12 mouse cellular contexts compared by ENCODE assay signal in genomic region chr11:86895567-86895966, GRCm38 (mm10).
DNase-seq lines count a peak whose midpoint lies in the region; ATAC-seq and TF ChIP-seq lines count a peak whose summit lies in the region.
"Had no signal": no experiment of that assay in that cellular context is flagged by ENCODE, and none has a peak within 500 bp of the region (broad histone marks: within the 10 kb centered on the region; RNA-seq: fewer than 3 reads in every experiment).

No protein-coding gene starts in this region.

- 0 out of 2 replicates have a peak, but pooled peaks have one; percentile 8 for TF ChIP-seq CTCF in midbrain, postnatal 0 days (IDR thresholded peaks at IDR 0.05)

- no peaks in the 10 kb centered on the region for H3K36me3 ChIP-seq in heart, embryonic 14.5 days (ENCODE audit: control insufficient read depth, insufficient read depth, low read length)
- no peaks in the 10 kb centered on the region for H3K36me3 ChIP-seq in midbrain, postnatal 0 days (ENCODE audit: insufficient read depth, low read length)
- no peaks in the 10 kb centered on the region for H3K36me3 ChIP-seq in midbrain, embryonic 11.5 days (ENCODE audit: control insufficient read depth, insufficient read depth, low read length)
- no peaks in the 10 kb centered on the region for H3K36me3 ChIP-seq in embryonic facial prominence, embryonic 13.5 days
- H3K36me3 ChIP-seq: forebrain, embryonic 15.5 days; midbrain, embryonic 12.5 days had no signal

- H3K9ac ChIP-seq in heart, embryonic 14.5 days (ENCODE audit: low read length): peak overlapping the region; percentile 61
- H3K9ac ChIP-seq in midbrain, postnatal 0 days (replicated peaks; ENCODE audit: low read length, poor library complexity, severe bottlenecking): no peak overlapping the region
- no peak overlapping the region for H3K9ac ChIP-seq in midbrain, embryonic 11.5 days (ENCODE audit: low read length)
- H3K9ac ChIP-seq in embryonic facial prominence, embryonic 13.5 days: no peak overlapping the region
- H3K9ac ChIP-seq: forebrain, embryonic 15.5 days; midbrain, embryonic 12.5 days had no signal

- 4% methylated on average over 3 of the region's 3 CpGs for WGBS in heart, embryonic 14.5 days
- WGBS in midbrain, postnatal 0 days: 51% methylated on average over 3 of the region's 3 CpGs
- WGBS in midbrain, embryonic 11.5 days: 62% methylated on average over 3 of the region's 3 CpGs
- 21% methylated on average over 3 of the region's 3 CpGs for WGBS in embryonic facial prominence, embryonic 13.5 days

- no peaks in the 10 kb centered on the region for H3K9me3 ChIP-seq in heart, embryonic 14.5 days (ENCODE audit: control insufficient read depth, low read length)
- no peaks in the 10 kb centered on the region for H3K9me3 ChIP-seq in midbrain, postnatal 0 days (ENCODE audit: low read length)
- H3K9me3 ChIP-seq in midbrain, embryonic 11.5 days (ENCODE audit: control insufficient read depth, low read length): no peaks in the 10 kb centered on the region
- H3K9me3 ChIP-seq in embryonic facial prominence, embryonic 13.5 days: no peaks in the 10 kb centered on the region
- H3K9me3 ChIP-seq: forebrain, embryonic 15.5 days; midbrain, embryonic 12.5 days had no signal

- no peak for DNase-seq in heart, adult 8-10 months (ENCODE audit: low spot score)
- DNase-seq in midbrain, postnatal 0 days (ENCODE audit: low spot score): no peak
- no peak for DNase-seq in midbrain, embryonic 11.5 days (ENCODE audit: low spot score, missing footprints)
- no peak for DNase-seq in right cerebral cortex, adult 2 months (ENCODE audit: low spot score in 2 of 2)
- DNase-seq: cerebellum, adult 11 months; gastrocnemius, postnatal 25 days; thymus, postnatal 14 days had no signal

- peaks cover 45 to 66% of the 10 kb centered on the region in 2 experiments for H3K4me1 ChIP-seq in heart, embryonic 14.5 days (ENCODE audit: control insufficient read depth in 2 of 2, insufficient read depth in 2 of 2, low read length in 2 of 2)
- peaks cover 8% of the 10 kb centered on the region; the same call in 1 of the 2 replicates for H3K4me1 ChIP-seq in midbrain, postnatal 0 days (ENCODE audit: insufficient read depth, low read length)
- H3K4me1 ChIP-seq in midbrain, embryonic 11.5 days (ENCODE audit: control insufficient read depth, insufficient read depth, low read length): peaks cover 9% of the 10 kb centered on the region
- H3K4me1 ChIP-seq in embryonic facial prominence, embryonic 13.5 days: peaks cover 26% of the 10 kb centered on the region

- peak overlapping the region; percentile 32 for H3K4me2 ChIP-seq in heart, embryonic 14.5 days (ENCODE audit: low read length)
- no peak overlapping the region for H3K4me2 ChIP-seq in midbrain, postnatal 0 days (ENCODE audit: low read depth, low read length, poor library complexity, severe bottlenecking)
- no peak overlapping the region for H3K4me2 ChIP-seq in midbrain, embryonic 11.5 days
- no peak overlapping the region for H3K4me2 ChIP-seq in embryonic facial prominence, embryonic 13.5 days
- H3K4me2 ChIP-seq: forebrain, embryonic 15.5 days; midbrain, embryonic 12.5 days had no signal

- no peak for ATAC-seq in heart, embryonic 14.5 days (ENCODE audit: insufficient number of reproducible peaks, insufficient read depth, low FRiP score, low read depth)
- ATAC-seq in midbrain, postnatal 0 days (ENCODE audit: low FRiP score): no peak
- ATAC-seq in midbrain, embryonic 11.5 days (ENCODE audit: low FRiP score): no peak
- no peak for ATAC-seq in embryonic facial prominence, embryonic 13.5 days (ENCODE audit: insufficient number of reproducible peaks, insufficient read depth, low FRiP score, low TSS enrichment, low read depth)
- no peak for ATAC-seq in inflammation-experienced regulatory T-cells, adult 6 months
- ATAC-seq: forebrain, embryonic 15.5 days had no signal

- no peaks in the 10 kb centered on the region for H3K27me3 ChIP-seq in heart, embryonic 14.5 days (ENCODE audit: control insufficient read depth, insufficient read depth, low read length)
- H3K27me3 ChIP-seq in midbrain, postnatal 0 days (ENCODE audit: insufficient read depth, low read length): no peaks in the 10 kb centered on the region
- H3K27me3 ChIP-seq in midbrain, embryonic 11.5 days (ENCODE audit: control insufficient read depth, insufficient read depth, low read length): no peaks in the 10 kb centered on the region
- H3K27me3 ChIP-seq in embryonic facial prominence, embryonic 13.5 days: peaks cover 7% of the 10 kb centered on the region
- H3K27me3 ChIP-seq: forebrain, embryonic 15.5 days had no signal

- peak overlapping the region; percentile 97 to 99 for H3K27ac ChIP-seq in heart, embryonic 14.5 days (replicated peaks in 1 of 2; ENCODE audit: control insufficient read depth in 1 of 2, insufficient read depth in 1 of 2, low read depth in 2 of 2, low read length in 2 of 2)
- H3K27ac ChIP-seq in midbrain, postnatal 0 days (ENCODE audit: low read depth, low read length): no peak overlapping the region
- H3K27ac ChIP-seq in midbrain, embryonic 11.5 days (ENCODE audit: low read depth, low read length): no peak overlapping the region
- H3K27ac ChIP-seq in embryonic facial prominence, embryonic 13.5 days: peak overlapping the region; percentile 28; the same call in 1 of the 2 replicates
- H3K27ac ChIP-seq: forebrain, embryonic 15.5 days; midbrain, embryonic 12.5 days had no signal

- H3K4me3 ChIP-seq in heart, embryonic 14.5 days (ENCODE audit: control insufficient read depth in 1 of 2, insufficient read depth in 1 of 2, low read depth in 1 of 2, low read length in 2 of 2): no peak overlapping the region
- no peak overlapping the region for H3K4me3 ChIP-seq in midbrain, postnatal 0 days (ENCODE audit: low read depth, low read length)
- H3K4me3 ChIP-seq in midbrain, embryonic 11.5 days (ENCODE audit: low read depth, low read length): no peak overlapping the region
- no peak overlapping the region for H3K4me3 ChIP-seq in embryonic facial prominence, embryonic 13.5 days
- H3K4me3 ChIP-seq: forebrain, embryonic 15.5 days; midbrain, embryonic 12.5 days had no signal

Comparison
In these comparisons a context has a peak if more than half of its experiments do, and no peak if none do; other contexts are left out.
1. H3K27ac ChIP-seq: peak in heart, embryonic 14.5 days (2 of 2) and embryonic facial prominence, embryonic 13.5 days (single experiment); none in midbrain, postnatal 0 days (single experiment) and midbrain, embryonic 11.5 days (single experiment).